Mouse (Mus musculus) T-helper 2 cell (primary cell): ENCODE data around the gene Atp8b5.

Source experiments
- in situ Hi-C: fragments of 300-600 bp; cut with MboI, MseI; formaldehyde crosslinking; loops from one replicate; pipeline ENCODE4 v1.15.1; 2025; ENCODE audit warnings: high pct_unique_total_duplicates

Atp8b5 gene

DNA sequence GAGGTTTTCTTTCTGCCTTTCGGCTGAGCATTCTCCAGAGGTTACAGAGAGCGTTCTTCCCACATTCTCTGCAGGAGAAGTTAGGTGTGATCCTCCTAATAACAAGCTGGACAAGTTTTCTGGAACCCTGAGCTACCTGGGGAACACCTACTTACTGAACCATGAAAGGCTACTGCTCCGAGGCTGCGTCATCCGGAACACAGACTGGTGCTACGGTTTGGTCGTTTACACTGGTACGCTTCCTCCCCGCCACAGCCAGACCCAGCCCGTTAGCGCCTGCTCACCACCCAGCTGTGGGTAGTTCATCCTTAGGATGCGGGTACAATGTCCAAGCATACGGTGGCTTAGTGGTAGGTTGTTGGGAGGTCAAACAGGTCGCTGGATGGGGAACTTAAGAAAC is 55.4 kb downstream of the Atp8b5 start:
- in situ Hi-C loops = no loop called here

DNA sequence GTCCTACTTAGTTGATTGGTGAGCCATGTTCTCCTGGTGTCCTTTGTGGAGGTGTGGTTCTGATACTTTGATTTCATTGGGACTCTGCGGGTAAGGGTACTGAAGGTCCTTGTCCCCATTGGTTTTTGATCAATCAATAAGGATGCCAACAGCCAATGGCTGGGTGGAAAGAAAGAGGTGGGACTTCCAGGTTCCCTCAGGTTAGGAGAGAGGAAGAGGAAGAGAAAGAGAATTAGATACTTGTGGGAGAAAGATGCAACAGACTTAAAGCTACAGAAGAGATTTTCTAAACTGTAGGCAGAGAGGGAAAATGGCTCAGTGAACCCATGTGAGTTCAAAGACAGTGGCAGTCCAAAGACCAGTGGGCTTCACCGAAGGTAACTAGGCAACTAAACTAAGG is 60.2 kb downstream of the Atp8b5 start:
- in situ Hi-C loops = no loop called here

DNA sequence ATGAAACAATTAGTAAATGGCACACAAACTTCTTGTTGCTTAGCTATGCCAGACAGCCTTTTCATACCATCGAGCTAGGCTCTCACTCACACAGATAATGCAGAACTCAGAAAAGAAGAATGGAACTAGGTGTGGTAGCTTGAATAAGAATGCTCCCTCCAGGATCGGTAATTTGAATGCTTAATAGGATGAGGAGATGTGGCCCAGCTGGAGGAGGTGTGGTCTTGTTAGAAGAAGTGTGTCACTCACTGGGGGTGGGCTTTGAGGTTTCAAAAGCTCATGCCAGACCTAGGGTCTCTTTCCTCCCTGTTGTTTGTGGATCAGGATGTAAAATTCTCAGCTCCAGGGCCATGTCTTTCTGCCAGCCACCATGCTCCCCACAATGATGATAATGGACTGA is 67.8 kb downstream of the Atp8b5 start:
- in situ Hi-C loops = no loop called here

DNA sequence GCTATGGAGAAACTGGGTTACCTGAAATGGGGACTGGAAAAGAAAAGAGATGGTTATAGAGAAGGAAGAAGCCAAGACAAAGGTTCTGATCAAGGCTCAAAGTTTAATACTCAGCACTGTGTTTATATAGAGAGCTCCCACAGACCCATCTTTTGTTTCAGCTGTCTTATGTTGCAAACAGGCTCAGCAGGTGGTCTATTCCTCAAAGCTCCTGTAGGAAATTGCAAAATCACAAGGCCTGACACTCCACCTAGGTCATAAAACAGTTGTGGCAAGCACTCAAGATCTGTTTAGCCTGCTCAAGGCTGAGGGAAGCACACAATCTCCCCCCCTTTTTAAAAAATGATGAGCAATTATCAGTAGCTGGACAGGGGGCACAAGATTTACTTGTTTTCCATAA is 69.2 kb downstream of the Atp8b5 start:
- in situ Hi-C loops = no loop called here

DNA sequence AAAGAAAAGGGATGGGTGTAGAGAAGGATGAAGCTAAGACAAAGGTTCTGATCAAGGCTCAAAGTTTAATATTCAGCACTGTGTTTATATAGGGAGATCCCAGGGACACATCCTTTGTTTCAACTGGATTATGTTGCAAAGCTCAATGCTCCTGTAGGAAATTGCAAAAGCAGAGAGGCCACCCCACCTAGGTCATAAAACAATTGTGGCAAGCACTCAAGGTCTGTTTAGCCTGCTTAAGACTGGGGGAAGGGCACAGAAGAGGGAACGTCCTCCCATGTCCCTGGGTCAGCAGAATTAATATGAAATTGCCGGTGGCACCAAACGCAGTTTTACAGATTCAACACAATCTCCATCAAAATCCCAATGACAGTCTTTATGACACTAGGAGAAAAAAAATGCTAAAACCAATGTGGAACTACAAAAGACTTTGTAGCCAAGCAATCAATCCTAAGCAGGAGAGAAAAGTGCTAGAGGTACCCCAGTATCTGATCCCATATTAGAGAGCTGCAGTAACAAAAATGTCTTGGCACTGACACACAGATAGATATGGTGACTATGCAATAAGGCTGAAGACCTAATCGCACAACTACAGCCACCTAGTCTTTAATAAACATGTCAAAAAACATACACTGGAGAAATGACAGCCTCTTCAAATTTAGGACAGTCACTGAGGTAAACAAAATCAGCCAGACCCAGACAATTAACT is 73.3 kb downstream of the Atp8b5 start:
- in situ Hi-C loops = no loop called here

DNA sequence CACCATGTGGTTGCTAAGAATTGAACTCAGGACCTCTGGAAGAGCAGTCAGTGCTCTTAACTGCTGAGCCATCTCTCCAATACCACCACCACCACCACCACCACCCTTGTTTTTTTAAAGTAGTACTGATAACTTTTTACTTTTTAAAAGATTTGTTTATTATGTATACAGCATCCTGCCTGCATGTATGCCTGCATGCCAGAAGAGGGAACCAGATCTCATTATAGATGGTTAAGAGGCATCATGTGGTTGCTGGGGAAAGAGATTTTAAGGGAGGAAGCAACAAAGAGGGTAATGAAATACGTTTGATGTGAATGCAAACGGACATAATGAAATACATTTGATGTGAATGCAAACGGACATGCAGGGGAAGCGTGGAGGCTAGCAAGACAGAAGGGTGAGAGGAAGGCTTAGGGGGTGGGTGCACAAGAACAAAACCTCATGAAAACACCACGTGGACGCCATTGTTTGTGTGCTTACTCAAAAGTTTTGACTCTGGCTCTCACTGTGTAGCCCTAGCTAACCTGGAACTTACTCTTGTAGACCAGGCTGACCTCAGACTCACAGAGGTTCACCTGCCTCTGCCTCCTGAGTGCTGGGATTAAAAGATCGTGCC is 74.4 kb downstream of the Atp8b5 start:
- in situ Hi-C loops = no loop called here

DNA sequence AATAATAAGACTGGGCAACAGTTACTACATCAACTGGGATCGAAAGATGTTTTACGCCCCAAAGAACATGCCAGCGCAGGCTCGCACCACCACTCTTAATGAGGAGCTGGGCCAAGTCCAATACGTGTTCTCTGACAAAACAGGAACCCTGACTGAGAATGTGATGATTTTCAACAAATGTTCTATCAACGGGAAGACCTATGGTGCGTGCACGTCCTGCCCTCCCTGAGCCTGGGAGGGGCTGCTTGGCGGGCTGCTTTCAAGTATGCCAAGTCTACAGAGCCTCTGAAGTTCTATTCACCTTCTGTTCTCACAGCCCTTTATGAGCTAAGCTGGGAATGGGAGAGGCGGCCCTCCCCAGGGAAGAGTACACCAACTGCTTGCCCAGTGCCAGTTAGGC is 75.5 kb downstream of the Atp8b5 start:
- in situ Hi-C loops = no loop called here

DNA sequence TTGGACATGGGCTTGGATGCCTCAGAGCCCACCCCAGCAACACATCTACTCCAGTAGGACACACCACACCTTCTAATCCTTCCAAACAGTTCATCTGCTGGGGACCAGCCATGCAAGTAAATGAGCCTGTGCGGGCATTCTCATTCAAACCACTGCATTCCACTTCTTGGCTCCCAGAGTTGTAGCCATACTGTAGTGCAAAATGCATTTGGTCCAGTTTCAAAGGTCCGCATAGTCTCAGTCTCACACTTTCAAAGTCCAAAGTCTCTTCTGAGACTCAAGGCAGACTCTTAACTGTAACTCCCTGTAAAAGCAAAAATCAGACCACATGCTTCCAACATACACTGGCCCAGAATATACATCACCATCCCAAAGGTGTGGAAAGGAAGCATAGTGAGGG is 78.0 kb downstream of the Atp8b5 start:
- in situ Hi-C loops = no loop called here

DNA sequence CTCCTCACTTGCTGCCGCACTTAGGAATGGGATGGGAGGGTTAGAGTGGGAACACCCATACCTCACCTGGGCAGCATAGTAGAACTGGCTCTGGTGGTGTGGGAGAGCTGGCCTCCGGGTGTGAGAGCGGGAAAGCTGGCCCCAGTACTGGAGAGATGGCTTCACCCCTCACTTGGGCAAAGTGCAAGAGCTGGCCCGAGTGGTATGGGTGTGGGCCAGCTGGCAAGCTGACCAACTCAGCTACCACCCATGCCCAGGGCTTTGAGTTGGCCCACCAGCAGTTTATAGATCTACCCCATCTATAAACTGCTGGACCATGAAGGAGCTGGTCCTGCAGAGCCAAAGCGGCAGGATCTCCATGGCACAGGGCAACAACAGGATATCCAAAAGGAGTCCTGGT is 82.2 kb downstream of the Atp8b5 start:
- in situ Hi-C loops = no loop called here

DNA sequence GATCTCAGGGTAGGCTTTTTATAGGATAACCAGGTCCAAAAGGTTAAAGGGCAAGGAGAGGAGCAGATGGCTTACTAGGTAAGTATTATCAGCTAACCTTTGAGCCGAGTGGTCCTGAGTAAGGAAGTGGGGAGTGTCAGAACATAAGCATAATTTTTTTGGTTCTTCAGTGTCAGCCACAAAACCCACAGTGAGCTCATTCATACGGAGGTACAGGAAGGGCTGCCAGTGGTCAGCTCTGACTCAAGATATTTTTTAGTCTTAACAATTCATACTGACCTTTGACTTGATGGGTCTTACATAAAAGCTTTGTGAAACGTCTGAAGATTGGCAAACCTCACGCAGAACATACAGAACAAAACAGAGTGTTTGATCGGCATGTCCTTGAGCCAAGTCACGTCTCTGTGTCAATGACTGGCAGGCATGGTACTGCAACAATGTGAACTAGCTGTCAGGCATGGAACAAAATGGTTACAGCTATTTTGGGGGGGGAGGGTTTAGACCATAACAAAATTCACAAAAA is 83.1 kb downstream of the Atp8b5 start:
- in situ Hi-C loops = no loop called here

DNA sequence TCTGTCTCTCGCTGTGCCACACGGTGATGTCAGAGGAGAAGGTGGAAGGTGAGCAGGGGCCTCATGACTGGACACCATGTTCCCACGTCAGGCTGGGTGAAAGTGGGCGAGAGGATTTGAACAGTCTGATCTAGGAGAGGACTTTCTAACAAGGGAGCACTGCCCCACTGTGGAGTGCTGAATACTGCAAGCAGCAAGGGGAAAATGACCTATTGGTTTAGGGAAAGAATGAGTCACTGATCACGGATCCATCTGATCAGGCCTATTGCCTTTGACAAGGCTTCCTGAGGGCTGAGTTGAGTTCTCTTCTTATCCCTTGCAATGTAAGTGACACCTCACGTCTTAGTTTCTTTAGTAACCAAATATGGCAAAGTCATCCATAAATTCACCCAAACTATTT is 86.7 kb downstream of the Atp8b5 start:
- in situ Hi-C loops = no loop called here

DNA sequence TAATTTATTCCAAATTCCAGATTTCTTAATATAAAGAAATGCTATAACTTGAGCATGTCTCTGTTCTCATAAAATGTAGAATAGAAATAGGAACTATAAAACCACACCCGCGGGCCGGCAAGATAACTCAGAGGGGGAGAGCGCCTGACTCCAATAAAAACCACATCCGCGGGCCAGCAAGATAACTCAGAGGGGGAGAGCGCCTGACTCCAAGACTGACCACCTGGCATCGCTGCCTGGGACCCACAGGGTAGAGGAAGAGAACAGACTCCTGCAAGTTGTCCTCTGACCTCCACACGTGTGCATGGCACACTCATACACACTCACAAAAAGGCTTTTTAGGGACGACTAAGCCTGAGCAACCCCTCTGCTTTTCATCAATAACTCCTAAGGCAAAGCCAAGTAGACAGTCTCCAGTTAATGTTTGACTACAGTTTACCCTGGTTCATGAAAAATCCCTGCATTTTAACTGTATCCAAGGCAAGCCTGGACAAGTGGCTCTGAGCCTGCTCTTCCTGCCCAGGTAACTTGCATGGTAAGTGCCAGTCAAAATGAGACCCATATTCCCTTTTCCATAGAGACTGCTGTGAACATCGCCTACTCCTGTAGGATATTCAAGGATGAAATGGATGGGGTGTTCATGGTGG is 98.1 kb downstream of the Atp8b5 start:
- in situ Hi-C loops = no loop called here

DNA sequence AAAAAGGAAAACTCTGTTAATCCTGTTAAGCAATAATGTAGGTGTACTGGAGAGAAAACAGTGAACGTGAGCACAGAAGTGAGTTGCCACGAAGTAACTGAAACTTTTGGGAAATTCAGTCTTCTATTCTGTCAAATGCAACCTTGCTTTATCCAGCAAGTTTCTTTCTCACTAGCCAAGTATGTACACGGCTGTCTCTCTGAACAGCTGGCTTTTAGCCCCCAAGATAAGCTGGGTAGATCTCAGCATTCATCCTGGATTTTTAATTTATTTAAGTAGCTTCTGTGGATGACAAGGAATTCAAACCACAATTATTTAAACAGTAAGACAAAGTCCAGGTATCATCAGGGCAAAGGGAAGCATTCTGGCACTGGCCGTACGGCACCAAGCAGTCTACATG is 100.3 kb downstream of the Atp8b5 start:
- in situ Hi-C loops = no loop called here

DNA sequence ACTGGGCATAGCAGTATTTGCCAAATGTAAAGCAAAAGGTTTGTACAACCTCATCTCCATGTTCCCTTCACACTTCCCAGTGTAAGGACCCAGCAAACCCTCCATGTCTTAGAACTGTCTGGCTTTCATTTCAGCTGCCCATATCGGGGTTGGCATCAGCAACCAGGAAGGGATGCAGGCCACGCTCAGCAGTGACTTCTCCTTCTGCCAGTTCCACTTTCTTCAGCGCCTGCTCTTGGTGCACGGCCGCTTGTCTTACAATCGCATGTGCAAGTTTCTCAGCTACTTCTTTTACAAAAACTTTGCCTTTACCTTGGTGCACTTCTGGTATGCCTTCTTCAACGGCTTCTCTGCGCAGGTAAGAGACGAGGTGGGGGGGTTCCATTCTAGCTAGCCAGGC is 100.8 kb downstream of the Atp8b5 start:
- in situ Hi-C loops = no loop called here

DNA sequence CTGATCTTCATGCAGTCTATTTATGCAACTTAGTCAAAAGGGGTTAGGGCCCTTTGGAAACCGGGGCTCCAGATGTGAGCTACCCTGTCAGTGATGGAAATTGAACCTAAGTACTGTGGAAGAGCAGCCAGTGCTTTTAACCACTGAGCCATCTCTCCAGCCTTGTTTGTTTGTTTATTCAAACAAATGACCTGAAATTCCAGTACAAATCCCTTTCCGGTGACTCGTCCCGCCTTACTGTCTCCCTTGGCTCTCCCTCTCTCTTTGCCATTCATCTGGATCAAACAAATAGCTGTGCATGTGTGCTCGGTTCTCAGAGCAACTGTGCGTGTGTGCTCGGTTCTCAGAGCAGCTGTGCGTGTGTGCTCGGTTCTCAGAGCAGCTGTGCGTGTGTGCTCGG is 104.4 kb downstream of the Atp8b5 start:
- in situ Hi-C loops = no loop called here

DNA sequence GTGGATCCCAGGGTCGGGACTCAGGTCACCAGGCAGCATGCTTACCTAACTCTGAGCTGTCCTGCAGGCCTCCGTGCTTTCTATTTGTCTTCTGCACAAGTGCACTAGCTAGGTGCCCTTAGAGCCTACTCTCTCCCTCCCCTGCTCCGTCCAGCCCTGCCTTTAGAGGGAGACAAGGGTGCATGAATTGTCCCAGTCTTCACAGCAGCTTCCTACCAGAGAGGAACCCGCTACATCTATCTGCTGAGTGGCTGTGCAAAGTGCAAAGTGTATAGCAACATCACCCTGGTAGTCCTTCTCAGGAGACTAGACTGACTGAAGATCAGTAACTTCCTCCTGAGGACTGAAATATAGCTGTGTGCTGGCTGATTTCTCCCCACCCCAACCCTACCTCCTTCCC is 105.2 kb downstream of the Atp8b5 start:
- in situ Hi-C loops = no loop called here

DNA sequence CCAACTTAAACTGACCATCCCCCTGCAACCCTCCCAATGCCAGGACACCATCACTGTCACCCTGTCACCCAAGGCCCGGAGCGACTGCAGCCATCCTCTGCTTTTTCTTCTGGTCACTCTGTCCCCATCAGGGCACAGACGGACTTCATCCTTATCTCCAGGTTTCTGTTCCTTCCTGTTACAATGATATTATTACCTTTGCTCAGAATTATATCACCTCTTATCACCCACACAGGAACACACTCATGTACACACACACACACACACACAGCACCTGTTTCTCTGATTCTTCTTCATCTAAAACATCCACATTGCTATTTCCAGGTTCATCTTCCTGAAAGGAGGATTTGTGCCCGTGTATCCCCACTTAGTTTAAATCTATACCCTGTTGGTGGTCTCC is 107.3 kb downstream of the Atp8b5 start:
- in situ Hi-C loops = no loop called here

DNA sequence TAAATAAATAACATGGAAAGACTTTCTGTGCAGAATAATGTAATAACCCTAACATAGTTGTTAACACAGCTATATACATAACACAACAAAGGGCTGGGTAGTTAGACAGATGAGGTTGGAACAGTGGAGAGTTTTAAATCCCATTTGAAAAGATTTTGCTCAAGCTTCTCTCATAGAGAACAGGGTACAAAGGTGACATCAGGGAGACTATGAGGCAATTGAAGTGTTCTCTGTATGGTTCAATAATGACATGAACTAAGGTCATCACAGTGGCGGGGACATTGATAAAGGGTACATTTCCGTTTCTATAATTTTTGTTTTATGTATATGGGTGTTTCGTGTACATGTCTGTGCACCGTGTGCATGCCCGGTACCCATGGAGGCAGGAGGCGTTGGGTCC is 112.6 kb downstream of the Atp8b5 start:
- in situ Hi-C loops = no loop called here

DNA sequence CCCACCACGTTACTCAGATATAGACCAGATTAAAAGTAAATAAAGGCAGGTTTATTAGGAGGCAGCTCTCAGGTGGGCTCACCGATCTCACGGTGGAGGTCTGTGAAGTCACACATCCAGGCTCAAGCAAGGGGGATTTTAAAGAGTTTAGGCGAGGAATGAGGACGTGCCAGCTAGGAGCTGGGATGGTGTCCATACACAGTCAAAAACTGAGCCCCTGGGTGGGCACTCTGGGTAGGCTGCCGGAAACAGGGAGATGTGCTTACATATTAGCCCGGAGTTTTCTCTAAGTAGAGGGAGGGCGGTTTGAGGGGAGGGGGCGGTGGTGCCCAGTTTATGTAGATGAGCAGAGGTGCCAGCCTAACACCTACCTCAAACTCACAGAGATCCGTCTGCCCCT is 114.0 kb downstream of the Atp8b5 start:
- in situ Hi-C loops = no loop called here

DNA sequence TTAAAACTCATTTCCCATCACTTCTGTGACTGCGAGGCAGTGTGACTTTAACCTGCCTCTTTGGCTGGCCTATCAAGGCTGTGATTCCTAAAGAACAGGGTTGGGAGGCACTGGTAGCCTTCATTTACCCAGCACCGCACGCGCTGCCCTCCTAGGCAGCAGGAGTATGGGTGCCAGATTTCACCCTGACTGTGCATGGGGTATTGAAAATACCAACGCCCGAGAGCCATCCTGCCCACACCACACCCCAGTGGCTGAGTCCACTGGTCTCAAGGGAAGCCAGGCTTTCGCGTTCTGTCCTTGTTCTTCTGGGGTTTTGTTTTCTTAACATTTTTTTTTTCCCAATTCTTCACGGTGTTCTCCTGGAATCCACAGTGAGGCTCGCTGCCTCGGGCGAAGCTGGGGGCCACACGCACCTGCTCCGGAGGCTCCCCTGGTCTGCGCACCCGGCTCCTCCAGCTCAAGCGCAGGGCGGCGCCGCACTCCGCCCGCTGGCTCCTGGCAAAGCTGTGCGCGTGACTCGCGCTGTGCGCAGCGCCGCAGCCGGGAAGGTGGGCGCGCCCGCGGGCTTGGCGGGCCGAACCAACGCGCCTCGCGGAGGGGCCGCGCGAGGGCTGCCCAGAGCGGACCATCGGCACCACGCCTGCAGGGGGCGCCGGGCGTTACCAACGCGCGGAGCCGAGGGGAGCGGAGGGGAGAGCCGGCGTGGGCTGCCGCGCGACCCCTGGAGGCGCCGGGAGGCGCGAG is 114.6 kb downstream of the Atp8b5 start, which contains the start of gene Rusc2:
Gene Rusc2, plus strand, starts transcription at position 572 of the 747 bp plus-strand sequence.
- in situ Hi-C loops = no loop called here

DNA sequence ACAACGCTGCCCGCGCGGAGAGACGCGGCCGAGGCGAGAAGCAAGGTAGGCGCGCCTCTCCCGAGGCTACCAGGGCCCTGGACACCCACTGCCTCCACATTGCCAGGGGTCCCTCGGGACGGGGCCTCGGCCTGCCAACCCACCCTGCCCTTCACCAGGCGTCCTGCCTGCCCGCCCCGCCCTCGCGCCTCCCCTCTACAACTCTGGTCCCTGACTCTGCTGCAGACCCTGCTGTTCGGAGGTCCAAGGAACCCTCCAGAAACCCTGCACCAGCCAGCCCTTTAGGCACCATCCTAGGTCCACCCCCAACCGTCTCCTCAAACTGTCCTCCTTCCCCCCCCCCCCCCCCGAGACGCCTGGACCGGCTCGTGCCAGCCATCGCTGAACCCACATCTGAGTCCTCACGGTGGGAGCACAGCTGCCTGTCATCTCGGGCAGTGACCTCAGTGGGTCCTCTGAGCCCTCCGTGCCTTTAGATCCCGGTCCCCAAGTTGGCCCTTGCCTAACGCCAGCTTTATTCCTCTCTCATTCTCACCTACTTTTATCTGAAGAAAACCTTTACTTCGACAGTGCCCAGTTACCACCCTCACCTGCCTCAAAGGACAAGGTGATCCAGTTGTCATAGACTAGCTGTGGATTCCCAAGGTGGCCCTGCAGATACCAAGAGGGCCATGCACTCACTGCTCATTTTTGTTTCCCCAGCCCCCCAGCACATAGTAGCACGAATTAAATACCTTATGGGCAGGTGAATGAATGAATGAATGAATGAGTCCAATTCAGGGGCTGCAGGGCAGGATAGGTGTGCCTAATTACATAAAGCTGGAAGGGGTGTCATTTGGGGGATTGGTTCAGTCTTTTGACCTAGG is 115.4 kb downstream of the Atp8b5 start:
- in situ Hi-C loops = no loop called here
